Mouse (Mus musculus): Measurements from ENCODE around the gene Mbd3.

GRCm38 (mm10) chr10:80348981-80349380 lies 50.4 kb downstream of the Mbd3 start:
- no peak for TF ChIP-seq CTCF (IDR thresholded peaks at IDR 0.05; ENCODE audit: low read depth, low read length)
- no peak for TF ChIP-seq POLR2A (IDR thresholded peaks at IDR 0.05; ENCODE audit: extremely low read depth, insufficient read depth, low read length)

All from liver, adult 2 months (tissue).